Mouse (Mus musculus): Measurements from ENCODE around the gene Celf2. TPM values are rescaled to one million over a fixed set of nuclear protein-coding genes. Genes with fewer than 3 reads are reported as not detected.
"Not testable (repeated sequence)": the region's sequence is repeated elsewhere in the genome, so short reads cannot be mapped to it uniquely, and the experiment has no call there.

Gene Celf2
- total RNA-seq (2021) = 10 to 100 TPM; 91.3 to 93.2 TPM

- not testable (repeated sequence) for DNase-seq
Measured at GRCm38 (mm10) chr2:7509463-7509862, at the start of gene Celf2. Celf2 (minus strand) TSS chr2:7509563.

GRCm38 (mm10) chr2:7555144-7555892 lies 46.0 kb upstream of the Celf2 start:
- DNase-seq = no peak

- no peak for DNase-seq
Measured at GRCm38 (mm10) chr2:7554601-7555000, 45.2 kb upstream of the Celf2 start.

- no peak for DNase-seq
Measured at GRCm38 (mm10) chr2:7552887-7553286, 43.5 kb upstream of the Celf2 start.

GRCm38 (mm10) chr2:7548886-7549285 lies 39.5 kb upstream of the Celf2 start:
- no peak for DNase-seq

GRCm38 (mm10) chr2:7534615-7535204 lies 25.3 kb upstream of the Celf2 start:
- no peak for DNase-seq

GRCm38 (mm10) chr2:7534195-7534594 lies 24.8 kb upstream of the Celf2 start:
- no peak for DNase-seq

GRCm38 (mm10) chr2:7531185-7531960 lies 22.0 kb upstream of the Celf2 start:
- no peak for DNase-seq

- no peak for DNase-seq
Measured at GRCm38 (mm10) chr2:7530461-7531184, 21.3 kb upstream of the Celf2 start.

- no peak for DNase-seq
Measured at GRCm38 (mm10) chr2:7529637-7530036, 20.3 kb upstream of the Celf2 start.

- peak; percentile 8 for DNase-seq
Measured at GRCm38 (mm10) chr2:7526696-7527095, 17.3 kb upstream of the Celf2 start.

- no peak for DNase-seq
Measured at GRCm38 (mm10) chr2:7519473-7519872, 10.1 kb upstream of the Celf2 start.

GRCm38 (mm10) chr2:7493420-7493819 lies 15.9 kb downstream of the Celf2 start:
- DNase-seq = no peak

GRCm38 (mm10) chr2:7484974-7485373 lies 24.4 kb downstream of the Celf2 start:
- DNase-seq = no peak

- no peak for DNase-seq
Measured at GRCm38 (mm10) chr2:7482062-7482461, 27.3 kb downstream of the Celf2 start.

GRCm38 (mm10) chr2:7460329-7461056 lies 48.9 kb downstream of the Celf2 start:
- DNase-seq = no peak

GRCm38 (mm10) chr2:7438721-7439282 lies 70.6 kb downstream of the Celf2 start:
- DNase-seq = no peak

GRCm38 (mm10) chr2:7426481-7426880 lies 82.9 kb downstream of the Celf2 start:
- no peak for DNase-seq

- no peak for DNase-seq
Measured at GRCm38 (mm10) chr2:7400530-7400929, 108.8 kb downstream of the Celf2 start.

- no peak for DNase-seq
Measured at GRCm38 (mm10) chr2:7395935-7396334, 113.4 kb downstream of the Celf2 start.

- no peak for DNase-seq
Measured at GRCm38 (mm10) chr2:7395473-7395872, 113.9 kb downstream of the Celf2 start.

GRCm38 (mm10) chr2:7392500-7392899 lies 116.9 kb downstream of the Celf2 start:
- DNase-seq = no peak
